Mouse (Mus musculus) embryonic fibroblast, embryonic 13.5 days (primary cell): ENCODE measurements around the gene Clmn.

Source experiments
- CTCF ChIP-seq: IDR thresholded peaks from 2 replicates; pipeline ENCODE4 v1.5.1; 2011; ENCODE audit warnings: mild to moderate bottlenecking, control low read depth, low read length, moderate library complexity, borderline replicate concordance; ENCODE audit not compliant: insufficient read depth
- POLR2A ChIP-seq: IDR thresholded peaks from 2 replicates; pipeline ENCODE4 v1.6.1; 2011; ENCODE audit warnings: low read depth, mild to moderate bottlenecking, control low read depth, low read length, moderate library complexity

DNA sequence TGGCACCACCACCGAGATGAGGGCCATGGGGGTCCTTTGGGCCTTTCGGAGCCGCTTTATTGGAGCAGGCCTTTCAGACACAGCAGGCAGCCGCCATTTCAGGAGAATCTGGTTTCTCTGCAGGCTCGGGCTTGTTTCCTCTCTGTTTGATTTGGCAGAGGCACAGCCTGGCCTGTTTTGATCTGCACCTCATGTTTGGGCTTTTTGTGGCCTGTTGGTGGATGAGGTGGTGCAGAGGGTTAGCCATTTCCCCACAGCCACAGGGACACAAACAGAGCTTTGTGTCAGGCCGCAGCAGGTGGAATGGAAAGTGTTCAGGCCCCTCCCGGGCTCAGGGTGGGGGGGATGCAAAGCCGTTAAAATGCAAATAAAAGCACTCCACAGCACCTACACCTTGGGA is 36.4 kb upstream of the Clmn start:
- no peak for TF ChIP-seq CTCF
- TF ChIP-seq POLR2A = no peak
